Mouse (Mus musculus): Measurements from ENCODE around the gene Skap2.
A peak's percentile ranks its signal among the peaks of the same experiment; 100 is the strongest.

The Skap2 gene

DNA sequence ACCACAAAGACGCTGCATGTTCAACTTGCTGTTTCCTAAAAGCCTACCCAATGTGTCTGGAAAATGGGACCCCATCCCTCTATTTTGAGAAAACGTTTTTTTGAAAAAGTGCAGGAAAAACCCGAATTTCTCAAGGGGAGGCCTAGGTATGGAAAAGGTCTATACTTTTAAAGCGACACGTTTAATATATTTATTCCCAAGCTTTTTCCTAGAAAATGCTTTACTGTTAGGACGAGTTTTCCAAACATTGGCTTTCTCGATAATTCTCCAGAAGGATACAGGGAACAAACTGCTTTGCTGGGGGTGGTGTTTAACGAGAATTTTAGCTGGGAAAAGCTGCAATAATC lies 6.8 kb downstream of the Skap2 start:
- DNase-seq (ENCODE audit: low spot score), result no peak

DNA sequence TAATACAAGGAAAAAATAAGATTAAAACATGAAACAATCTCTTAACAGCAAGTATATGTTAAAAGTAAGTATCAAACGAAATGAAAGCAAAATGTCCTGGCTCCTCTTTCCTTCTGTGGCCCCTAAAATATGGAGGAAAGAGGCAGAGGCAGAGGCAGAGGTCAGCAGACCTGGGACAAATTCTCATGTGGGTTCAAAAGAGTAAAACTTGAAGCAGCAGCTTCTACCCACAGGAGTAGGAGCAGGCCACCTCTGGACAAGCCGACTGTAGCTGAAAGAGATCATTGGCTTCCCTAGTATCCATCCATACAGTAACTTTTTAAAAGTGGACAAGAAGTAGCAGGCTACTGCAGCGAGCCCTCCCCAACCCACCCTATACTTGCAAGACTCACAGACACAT lies 7.4 kb downstream of the Skap2 start:
- no peak for DNase-seq (ENCODE audit: low spot score)

DNA sequence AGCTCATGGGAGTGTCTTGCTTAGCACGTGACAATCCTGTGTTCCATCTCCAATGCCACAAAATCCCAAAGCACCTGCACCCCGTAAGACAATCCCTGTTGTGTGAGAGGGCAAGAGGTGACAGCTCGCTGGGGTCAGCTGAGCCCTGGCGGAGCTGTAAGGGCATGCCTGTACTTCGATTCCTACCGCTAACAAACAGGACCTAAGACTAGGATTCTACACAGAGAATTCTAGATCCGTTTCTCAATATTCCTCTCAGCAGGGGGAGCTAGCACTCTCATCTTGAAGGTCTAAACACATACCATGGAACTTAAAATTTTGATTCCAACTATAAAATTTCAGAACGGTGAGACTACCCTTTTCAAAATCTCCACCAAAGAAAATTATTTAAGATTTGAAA lies 9.7 kb downstream of the Skap2 start:
- peak; percentile 44 for DNase-seq (ENCODE audit: low spot score)

DNA sequence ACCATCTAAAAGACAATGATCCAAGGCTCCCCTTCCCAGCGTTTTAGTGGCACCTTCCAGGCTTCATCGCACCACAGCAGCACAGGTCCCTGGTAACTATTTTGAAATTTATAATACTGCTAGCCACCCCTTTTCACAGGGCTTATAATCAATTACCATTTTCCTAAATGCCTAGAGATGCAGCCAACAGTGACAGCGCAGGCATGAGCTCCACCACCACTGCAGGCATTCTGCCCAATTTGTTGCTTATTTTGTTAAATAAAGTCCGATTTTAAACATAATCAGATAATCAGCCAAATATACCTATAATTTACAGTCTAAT lies 13.2 kb downstream of the Skap2 start:
- DNase-seq (ENCODE audit: low spot score), result no peak

DNA sequence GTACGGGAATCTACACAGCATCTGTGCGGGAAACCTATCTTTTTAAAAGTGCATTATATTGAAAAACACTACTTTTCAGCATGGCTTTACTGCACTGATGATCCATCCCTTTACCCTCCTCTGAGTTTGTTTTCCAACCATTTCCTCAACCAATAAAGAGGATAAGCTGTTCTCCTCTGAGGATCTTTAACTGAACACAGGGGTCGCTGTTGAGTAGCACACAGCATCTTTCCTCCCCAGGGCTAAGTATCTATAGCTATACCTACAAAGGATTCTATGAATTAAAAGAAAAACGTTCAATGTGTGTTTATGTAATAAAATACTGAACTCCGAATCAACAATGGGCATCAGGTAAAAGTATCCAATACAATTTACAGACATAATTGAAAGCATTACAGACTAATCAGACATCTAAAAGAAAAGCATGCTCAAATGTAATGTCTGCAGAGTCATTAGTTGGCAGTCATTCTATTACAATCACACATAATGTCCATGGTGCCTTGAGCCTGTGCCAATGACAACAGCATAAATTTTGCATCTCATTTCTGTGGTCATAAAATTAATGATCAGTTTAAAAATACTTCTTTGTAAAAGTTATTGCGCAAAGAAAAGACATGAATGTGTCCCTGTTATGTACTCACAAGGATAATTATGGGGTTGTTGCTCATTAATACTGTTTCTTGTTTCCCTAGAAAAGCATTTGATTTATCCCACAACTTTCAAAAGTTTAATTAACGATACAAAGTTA lies 13.8 kb downstream of the Skap2 start:
- no peak for DNase-seq (ENCODE audit: low spot score)

DNA sequence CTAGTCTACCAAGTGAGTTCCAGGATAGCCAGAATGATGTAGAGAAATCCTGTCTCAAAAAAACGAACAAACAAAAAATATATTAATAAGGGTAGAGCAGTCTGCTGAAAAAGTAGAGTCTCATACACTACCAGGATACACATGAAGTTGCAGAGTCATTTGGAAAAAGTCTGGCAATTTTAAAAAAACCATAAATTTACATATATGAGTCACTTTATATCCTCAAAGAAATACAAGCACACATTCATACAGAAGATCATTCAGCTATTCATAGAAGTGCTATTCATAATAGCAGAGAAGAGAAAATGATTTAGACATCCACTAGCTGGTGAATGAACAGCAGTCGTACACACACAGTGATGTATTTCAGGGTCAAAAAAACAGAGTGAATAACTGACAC lies 24.4 kb downstream of the Skap2 start:
- no peak for DNase-seq (ENCODE audit: low spot score)

DNA sequence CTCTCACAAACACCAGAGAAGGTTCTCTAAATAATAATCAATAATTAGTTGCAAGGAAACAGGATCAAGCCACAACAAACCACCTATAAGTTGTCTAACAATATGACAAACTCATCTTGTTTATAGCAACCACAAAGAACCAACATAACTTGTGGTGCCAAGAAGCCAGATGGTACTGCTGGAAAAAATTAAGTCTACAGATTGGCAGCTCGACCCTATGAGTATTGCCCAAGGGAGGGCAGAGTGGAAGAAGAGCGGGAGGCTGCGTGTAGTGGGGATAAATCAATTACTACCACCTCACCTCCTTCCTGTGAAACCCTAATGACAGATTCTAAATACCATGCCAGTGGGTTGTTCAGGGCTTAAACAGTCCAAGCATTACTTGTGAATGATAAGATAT lies 34.7 kb downstream of the Skap2 start:
- no peak for DNase-seq (ENCODE audit: low spot score)

DNA sequence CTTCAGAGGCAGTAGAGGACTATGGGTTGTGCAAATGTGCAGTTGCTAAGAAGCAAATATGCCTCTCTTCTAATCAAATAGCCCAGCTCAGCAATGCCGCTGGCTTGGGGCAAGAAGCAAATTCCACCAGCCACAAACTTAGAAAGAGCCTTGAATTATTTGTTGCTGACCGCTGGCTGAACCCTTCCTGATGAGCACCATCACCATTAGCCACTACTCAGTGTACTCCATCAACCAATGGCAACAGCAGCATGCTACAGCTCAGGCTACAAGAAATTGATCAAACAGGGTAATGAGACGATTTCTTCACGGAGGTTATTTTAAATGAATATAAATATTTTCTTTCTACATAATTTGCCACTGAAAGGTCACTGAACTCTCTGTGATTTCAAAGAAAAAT lies 36.6 kb downstream of the Skap2 start:
- no peak for DNase-seq (ENCODE audit: low spot score)

DNA sequence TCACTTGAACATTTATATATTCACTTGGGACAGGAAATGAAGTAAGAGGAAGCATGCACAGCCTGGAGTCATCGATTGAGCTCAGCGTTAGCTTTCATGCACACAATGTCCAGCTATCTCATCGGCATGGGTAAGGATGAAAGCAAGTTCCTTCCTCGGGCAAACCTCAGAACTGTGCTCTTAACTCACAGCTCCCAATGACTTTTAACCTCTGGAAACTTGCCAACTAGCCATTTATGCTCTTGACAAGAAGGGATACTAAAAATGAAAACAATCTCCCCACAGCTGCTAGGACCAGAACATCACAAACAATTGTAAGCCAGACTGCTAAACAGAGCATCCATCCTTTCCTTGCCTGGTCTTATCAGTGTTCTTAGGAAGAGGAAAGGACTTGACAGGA lies 53.4 kb downstream of the Skap2 start:
- no peak for DNase-seq (ENCODE audit: low spot score)

DNA sequence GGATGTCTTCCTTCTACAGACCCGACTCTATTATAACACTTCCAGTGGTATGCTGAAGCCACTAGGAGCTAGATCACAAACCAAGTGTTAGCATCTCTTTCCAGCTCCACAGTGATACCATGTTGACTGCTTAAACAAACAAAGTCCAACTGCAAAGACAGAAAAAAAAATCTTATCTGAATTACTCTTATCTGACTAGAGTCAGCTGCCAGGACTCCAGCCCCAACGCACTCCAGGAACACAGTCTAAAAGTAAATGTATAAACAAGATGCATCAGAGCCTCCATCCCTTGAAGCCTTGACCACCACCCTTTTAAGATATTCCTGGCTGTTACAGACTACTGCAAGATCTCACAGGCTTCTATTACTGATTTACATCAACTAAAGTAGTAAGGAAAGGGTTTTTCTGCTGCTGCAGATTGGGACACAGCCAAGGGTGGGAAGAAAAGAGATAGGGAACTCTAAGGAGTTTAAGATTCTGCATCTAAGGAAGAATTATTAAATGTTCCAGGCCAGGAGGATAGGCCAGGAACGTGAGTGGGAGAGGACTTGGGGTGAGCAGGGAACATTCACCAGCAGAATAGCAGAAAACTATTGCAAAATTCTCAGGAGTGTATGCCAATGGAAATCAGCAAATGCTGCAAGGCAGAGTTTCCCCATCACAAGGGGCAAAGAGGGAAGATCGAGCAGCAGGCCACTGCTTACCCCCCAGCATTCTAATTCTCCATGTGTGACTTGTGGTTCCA lies 56.1 kb downstream of the Skap2 start:
- DNase-seq (ENCODE audit: low spot score), result peak; percentile 24

DNA sequence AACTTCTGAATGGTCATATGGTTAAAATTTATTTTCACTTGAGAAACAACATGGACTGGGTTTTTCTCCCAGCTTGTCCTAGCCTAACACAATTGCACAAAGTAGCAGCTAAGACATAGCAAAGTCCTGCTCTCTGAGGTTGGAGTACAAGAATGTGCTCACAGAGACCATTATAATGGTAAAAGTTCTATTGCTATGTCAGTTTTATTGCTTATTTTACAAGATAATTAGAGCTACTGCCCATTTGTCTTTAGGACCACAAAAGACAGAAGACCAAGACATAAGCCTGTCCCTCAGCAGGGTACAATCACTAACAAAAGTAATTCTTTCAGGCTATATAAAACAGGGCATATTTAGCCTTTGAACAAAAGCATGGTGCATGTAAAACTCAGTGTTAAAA lies 64.7 kb downstream of the Skap2 start:
- no peak for DNase-seq (ENCODE audit: low spot score)

DNA sequence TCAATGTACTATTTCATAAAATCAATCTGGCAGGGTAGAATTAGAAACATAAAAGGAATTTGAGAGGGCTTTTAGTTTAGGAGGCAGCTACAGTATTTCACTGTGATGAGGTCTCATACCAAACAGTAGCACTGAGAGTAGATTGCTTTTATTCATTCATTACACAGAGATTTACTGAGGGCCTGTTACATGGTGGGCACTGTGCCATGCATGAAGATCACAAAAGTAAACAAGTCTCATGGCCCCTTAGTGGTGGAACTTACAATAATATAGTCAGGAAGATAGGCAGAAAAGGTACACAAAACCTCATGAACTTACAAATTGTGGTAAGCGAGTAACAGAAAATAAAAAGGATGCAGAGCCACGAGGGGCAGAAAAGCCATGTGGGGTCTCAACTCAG lies 67.4 kb downstream of the Skap2 start:
- no peak for DNase-seq (ENCODE audit: low spot score)

DNA sequence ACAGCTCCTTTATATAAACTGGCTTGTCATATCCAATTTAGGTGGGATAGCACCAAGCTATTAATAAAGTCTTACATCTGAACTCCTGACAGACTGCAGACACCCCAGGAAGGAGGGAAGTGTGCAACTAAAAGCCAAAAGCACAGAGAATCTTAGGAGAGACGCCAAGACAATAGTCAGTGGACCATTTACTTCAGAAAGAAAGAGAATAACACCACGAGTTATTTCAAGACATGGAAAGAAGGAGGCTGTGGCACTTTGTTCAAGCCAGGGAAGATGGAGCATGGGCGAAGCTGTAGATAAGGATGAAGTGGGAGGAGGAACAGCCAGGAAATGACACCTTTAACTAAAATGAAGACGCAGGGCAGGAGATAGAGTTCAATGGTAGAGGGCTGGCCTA lies 78.4 kb downstream of the Skap2 start:
- DNase-seq (ENCODE audit: low spot score), result no peak

DNA sequence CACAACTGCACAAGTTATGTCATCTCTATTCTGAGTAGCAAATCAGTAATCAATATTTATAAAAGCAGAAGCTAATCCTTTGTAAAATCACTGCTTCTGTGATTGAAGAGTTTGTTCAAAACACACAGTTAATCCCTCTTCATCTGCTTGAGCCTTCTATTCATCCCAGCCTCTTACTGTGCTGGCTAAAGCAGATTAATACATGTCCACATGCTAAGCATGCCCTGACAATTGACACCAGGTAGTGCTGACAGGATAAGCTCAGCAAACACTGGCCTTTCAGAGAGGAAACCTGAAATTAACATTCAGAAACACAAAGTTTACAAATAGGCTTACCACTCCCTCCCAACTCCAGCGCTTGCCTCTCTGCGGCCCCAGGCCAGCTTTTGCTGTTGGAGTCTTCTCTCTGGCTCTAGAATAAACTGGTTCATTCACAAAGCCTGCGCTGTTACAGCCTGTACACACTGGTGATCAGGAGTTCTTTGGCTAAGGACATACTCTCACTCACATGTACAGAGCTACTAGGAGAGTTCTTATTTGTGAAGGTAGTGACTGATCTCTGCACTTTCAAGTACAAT lies 79.2 kb downstream of the Skap2 start:
- no peak for DNase-seq (ENCODE audit: low spot score)

DNA sequence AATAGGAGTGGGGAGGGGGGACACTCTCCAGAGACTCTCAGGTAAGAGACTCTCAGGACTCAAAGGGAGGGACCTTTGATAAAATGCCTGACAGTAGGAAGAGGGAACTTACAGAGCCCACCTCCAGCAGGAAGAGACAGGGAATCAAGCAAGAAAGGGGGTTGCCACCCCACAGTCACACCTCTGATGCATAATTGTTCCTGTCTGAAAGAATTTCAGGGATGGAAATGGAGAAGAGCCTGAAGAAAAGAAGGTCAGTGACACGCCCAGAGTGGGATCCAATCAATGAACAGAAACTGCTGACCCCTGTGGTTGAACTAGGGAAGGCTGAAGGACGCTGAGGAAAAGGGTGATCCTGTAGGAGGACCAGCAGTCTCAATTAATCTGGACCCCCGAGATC lies 85.2 kb downstream of the Skap2 start:
- no peak for DNase-seq (ENCODE audit: low spot score)

DNA sequence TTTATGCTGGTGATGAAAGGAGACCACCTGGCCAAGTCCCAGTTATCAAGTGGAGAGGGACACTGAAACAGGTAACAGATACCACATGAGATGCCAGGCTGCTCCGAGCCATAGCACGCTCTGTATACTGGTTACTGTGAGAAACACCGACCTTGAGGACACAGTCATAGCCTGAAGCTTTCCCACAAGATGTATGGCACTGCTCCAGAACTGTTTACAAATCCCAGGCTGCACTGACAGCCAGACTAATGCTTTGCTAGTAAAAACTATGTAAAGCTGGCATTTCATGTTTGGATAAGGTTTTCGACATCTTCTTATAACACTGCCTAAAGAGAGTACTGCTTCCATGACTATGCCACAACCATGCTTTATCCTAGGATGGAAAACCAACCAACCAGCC lies 90.5 kb downstream of the Skap2 start:
- DNase-seq (ENCODE audit: low spot score), result no peak

DNA sequence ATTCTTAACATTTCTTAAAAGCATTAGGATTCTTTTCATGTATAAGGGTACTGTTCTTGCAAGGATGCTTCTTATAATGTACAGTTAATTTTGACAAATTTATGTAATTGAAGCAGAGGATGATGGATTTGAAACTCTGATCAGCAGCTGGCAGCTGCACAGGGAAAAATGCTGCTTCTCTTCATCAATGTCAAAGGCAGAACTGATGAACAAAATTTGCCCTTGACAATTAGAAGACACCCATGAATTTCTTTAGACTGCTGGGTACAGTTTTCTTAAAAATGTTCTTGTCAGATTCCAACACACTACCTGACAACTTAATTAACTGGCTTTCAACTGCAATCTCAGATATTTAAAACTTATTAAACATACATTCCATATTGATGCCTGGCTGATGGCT lies 103.9 kb downstream of the Skap2 start:
- DNase-seq (ENCODE audit: low spot score), result no peak

DNA sequence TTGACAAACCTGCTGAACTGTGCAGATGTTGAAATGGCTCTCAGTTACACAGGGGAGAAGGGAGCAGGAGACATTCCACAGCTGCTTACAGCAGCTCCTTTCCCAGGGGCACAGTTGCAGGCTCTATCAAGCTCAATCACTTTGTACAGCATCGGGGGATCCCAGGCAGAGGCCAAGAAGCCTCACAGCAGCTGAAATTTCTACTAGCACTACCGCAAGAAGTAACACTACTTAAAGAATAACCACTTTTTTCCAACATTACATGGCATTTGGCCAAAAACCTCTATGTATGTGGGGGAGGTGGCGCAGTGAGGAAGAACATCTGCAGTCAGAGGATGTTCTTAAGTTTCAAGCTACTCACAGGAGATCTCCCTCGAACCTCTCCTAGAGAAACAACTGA lies 106.7 kb downstream of the Skap2 start:
- DNase-seq (ENCODE audit: low spot score), result no peak

DNA sequence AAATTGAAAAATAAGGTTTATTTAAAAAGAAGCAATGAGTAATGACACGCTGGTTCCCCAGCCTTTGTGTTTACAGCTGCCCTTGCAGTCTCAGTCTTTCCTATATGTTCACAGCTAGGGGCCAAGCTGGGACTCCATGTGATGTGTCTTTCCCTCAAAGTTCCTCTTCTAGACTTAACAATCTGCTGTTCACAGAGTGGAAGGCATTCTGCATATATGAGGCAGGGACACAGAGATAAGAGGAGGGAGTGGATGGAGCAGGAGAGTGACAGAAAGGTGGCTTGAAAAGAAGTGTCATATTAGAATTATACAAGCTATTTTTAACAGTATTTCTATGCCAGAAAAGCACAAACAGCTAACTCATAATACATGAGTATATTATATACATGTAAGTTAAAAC lies 110.8 kb downstream of the Skap2 start:
- no peak for DNase-seq (ENCODE audit: low spot score)

DNA sequence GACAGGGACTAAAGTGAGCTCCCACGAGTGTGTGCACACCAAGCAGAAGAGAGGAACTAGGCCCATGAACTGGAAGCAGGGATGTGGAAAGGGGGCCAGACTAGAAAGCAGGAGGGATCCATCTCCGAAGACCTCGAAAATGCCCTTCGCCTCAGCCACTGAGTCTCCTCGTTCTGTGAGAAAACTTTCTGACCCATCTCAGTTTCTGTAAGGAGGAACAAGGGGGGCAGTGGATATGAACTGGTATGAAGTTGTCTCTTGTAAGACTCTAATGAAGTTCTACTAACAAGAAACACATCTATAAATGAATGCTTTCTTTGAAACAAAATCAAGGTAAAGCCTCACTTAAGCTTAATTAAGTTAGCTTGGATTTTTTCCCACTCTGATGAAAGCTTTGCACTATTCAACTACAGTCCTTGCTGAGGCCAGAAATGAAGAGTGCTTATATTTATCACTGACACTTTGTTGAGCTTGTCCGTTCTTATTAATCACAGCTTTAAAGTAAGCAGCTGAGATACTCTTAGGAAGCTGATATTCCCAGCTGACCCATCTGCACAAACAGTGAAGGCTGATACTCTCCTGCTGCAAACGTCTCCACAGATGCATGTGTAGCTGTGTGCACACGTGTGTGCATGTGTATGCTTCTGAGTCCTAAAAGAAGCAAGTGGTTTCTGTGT lies 113.9 kb downstream of the Skap2 start:
- no peak for DNase-seq (ENCODE audit: low spot score)

DNA sequence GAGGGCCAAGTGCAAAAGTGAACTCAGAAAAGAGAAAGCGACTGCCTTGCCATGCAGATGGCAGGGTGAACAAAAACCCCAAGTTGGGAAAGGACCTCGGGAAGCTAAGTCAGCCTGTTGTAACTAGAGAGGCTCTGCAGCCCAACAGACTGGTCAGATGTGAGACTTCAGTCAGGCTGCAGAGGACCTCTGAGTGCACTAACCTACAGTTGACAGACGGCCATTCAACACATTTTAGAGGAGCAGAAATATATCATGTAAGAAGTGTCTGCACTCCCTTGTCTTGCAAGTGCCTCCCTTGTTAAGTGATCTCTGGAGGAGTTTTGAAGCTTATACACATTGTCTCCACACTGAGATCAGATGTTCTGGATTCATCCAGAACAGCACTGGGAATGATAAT lies 116.6 kb downstream of the Skap2 start:
- no peak for DNase-seq (ENCODE audit: low spot score)

DNA sequence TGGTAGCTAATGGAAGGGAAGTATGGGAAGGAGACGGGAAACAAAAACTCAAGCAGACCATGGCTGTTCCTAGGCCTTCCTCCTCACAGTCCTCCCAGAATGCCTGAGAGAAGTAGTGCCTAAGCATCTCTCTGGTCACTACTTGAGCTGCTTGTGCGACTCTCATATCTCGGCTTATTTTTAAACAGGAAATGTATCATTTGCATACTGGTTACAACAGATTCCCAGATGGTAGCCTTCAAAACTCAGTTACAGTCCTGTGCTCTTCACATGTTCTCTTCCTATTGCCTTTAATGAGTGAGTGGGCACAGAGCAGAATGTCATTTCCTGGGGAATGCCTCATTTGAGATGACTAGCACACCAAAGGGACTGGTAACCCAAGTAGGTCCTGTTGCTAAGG lies 117.6 kb downstream of the Skap2 start:
- DNase-seq (ENCODE audit: low spot score), result no peak

DNA sequence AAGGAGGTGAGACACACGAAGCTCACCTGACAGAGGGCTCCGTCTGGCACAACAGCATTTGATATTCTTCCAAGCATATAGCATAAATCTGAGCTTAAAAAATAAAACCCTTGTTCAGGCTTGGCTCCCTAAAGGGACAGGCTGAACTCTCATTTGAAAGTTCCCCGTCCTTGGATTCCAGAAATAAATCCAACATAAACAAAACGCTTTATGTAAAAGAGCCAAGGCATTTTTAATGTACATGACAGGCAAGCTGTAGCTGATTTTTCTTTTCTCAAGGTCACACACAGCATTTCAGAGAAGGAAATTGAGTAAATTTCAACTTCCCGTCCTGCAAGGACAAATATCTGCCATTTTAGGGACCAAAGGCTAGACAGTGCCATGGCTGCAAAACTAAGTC lies 122.0 kb downstream of the Skap2 start:
- no peak for DNase-seq (ENCODE audit: low spot score)

Data from urinary bladder, postnatal 14 days (tissue).